Mouse (Mus musculus): ENCODE results near the gene Kcp.

DNA sequence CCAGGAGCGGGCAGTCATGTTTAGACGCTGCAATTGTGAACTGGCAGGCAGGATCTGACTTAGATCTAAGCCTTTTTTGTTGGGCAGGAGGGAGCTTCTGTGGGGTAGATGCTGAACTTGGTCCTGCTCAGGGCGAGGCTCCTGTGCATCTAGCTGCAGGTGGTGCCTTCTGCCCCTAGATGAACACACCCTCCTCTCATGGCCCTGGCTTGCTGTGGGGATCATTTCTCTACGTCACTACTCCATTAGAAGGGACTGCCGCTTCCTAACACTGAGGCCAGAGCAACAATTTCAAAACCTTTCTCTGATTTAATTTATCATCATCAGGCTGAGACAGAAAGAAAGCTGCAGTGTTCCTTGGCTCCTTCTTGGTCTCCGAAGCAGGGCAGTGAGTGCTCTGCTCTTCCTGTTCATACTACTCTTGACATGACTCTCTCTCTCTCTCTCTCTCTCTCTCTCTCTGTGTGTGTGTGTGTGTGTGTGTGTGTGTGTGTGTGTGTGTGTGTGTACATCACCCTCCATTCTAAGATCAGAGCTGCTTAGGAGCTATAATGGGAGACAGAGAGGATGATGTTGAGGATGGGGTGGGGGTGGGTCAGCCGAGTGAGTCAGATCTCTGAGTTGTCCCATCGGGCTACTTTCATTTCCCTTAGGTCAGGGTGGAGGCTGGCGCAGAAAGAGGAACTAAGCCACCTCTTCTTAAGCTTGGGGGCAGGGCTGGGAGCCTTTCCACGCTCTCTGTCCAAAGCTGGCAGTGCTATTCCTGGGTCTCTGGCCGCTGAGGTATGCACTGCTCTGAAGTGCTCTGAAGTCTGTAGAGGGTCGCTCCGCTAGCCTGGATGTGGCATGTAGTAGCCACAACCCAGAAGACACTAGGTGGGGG lies 21.1 kb upstream of the Kcp start:
- TF ChIP-seq POLR2A (IDR thresholded peaks at IDR 0.05; ENCODE audit: extremely low read depth, insufficient read depth, low read length) = no peak
- no peak for TF ChIP-seq CTCF (IDR thresholded peaks at IDR 0.05; ENCODE audit: extremely low read depth, insufficient read depth, low read length)

Measured in cortical plate, adult 2 months (tissue).